Mouse (Mus musculus) brown adipose tissue, adult 24 weeks (tissue): ENCODE data around the gene Iqcn. TPM values are rescaled to one million over a fixed set of nuclear protein-coding genes. Genes with fewer than 3 reads are reported as not detected.

Source experiments
- polyA plus RNA-seq: library from polyadenylated mRNA; stranded (reverse); fragments of >200 nt; gene quantifications from 2 replicates; pipeline ENCODE4 v1.2.4, GENCODE M21; 2012; ENCODE audit not compliant: missing spikeins, insufficient read depth, insufficient read length

The Iqcn gene
- polyA plus RNA-seq, 1 experiment = not detected

Other genes starting within 250 kb of the Iqcn start
- 9.3 and 9.5 TPM in 2 replicates for gene Klhl26, start 226.5 kb upstream of the Iqcn start, polyA plus RNA-seq
- not detected in 2 replicates for gene Tmem59l, start 216.1 kb upstream of the Iqcn start, polyA plus RNA-seq
- gene Crlf1, start 210.3 kb upstream of the Iqcn start, polyA plus RNA-seq = 1.3 TPM in 1 of 2 replicates, not detected in the other
- gene Rex1bd, start 196.7 kb upstream of the Iqcn start, polyA plus RNA-seq = 191 and 207 TPM in 2 replicates
- gene Uba52, start 192.7 kb upstream of the Iqcn start, polyA plus RNA-seq = 977 and 1,552 TPM in 2 replicates
- 90.9 and 113 TPM in 2 replicates for gene Fkbp8, start 175.7 kb upstream of the Iqcn start, polyA plus RNA-seq
- gene Kxd1, start 175.5 kb upstream of the Iqcn start, polyA plus RNA-seq = 106 and 116 TPM in 2 replicates
- gene Ell, start 164.0 kb upstream of the Iqcn start, polyA plus RNA-seq = 7.3 and 9.1 TPM in 2 replicates
- 7.7 and 17.4 TPM in 2 replicates for gene Isyna1, start 109.1 kb upstream of the Iqcn start, polyA plus RNA-seq
- gene Ssbp4, start 94.6 kb upstream of the Iqcn start, polyA plus RNA-seq = 29.6 and 45.0 TPM in 2 replicates
- 2.0 TPM in 2 replicates for gene Lrrc25, start 87.3 kb upstream of the Iqcn start, polyA plus RNA-seq
- gene Gdf15, start 71.0 kb upstream of the Iqcn start, polyA plus RNA-seq = 1.7 TPM in 2 replicates
- 31.0 and 37.7 TPM in 2 replicates for gene Pgpep1, start 43.1 kb upstream of the Iqcn start, polyA plus RNA-seq
- 89.4 and 121 TPM in 2 replicates for gene Lsm4, start 30.2 kb upstream of the Iqcn start, polyA plus RNA-seq
- 106 and 111 TPM in 2 replicates for gene Jund, start 4.5 kb upstream of the Iqcn start, polyA plus RNA-seq
- not detected in 2 replicates for gene Gm3336, start 15.1 kb downstream of the Iqcn start, polyA plus RNA-seq
- 0.36 and 1.7 TPM in 2 replicates for gene Pde4c, start 20.3 kb downstream of the Iqcn start, polyA plus RNA-seq
- 18.1 and 21.3 TPM in 2 replicates for gene Rab3a, start 51.2 kb downstream of the Iqcn start, polyA plus RNA-seq
- 74.5 and 79.8 TPM in 2 replicates for gene Mpv17l2, start 57.5 kb downstream of the Iqcn start, polyA plus RNA-seq
- 9.8 and 11.3 TPM in 2 replicates for gene Pik3r2, start 73.3 kb downstream of the Iqcn start, polyA plus RNA-seq
- gene Mast3, start 101.6 kb downstream of the Iqcn start, polyA plus RNA-seq = 2.5 and 2.9 TPM in 2 replicates
- gene Il12rb1, start 105.0 kb downstream of the Iqcn start, polyA plus RNA-seq = not detected in 2 replicates
- gene Arrdc2, start 136.3 kb downstream of the Iqcn start, polyA plus RNA-seq = 1.3 and 5.0 TPM in 2 replicates
- gene Kcnn1, start 159.8 kb downstream of the Iqcn start, polyA plus RNA-seq = 5.8 and 6.0 TPM in 2 replicates
- 54.5 and 60.6 TPM in 2 replicates for gene Ccdc124, start 170.5 kb downstream of the Iqcn start, polyA plus RNA-seq
- gene Slc5a5, start 189.3 kb downstream of the Iqcn start, polyA plus RNA-seq = not detected in 2 replicates
- 822 and 1,180 TPM in 2 replicates for gene Rpl18a, start 194.0 kb downstream of the Iqcn start, polyA plus RNA-seq
- gene Map1s, start 202.5 kb downstream of the Iqcn start, polyA plus RNA-seq = 3.0 and 3.4 TPM in 2 replicates